Mouse (Mus musculus) stomach, embryonic 14.5 days (tissue): ENCODE results near the gene Sdhb. TPM values are rescaled to one million over a fixed set of nuclear protein-coding genes. Genes with fewer than 3 reads are reported as not detected.
A peak's percentile ranks its signal among the peaks of the same experiment; 100 is the strongest.

Source experiments
- ATAC-seq: fragments of 200-750 bp; cut with Nextera tagmentation; 2 replicates; pipeline ENCODE4 v1.8.0; 2017; ENCODE audit warnings: low read depth, moderate TSS enrichment; ENCODE audit not compliant: insufficient number of reproducible peaks, insufficient read depth, low FRiP score
- H3K27ac ChIP-seq: fragments of 300-500 bp; sonication (generic); 2 replicates; pipeline ENCODE4 v1.5.1; 2014; ENCODE audit warnings: mild to moderate bottlenecking, low read length, moderate library complexity, mixed read lengths
- H3K27me3 ChIP-seq: fragments of 300-500 bp; sonication (generic); 2 replicates; pipeline ENCODE4 v1.6.1; 2014; ENCODE audit warnings: low read length, control low read depth, mixed read lengths; ENCODE audit not compliant: control insufficient read depth, insufficient read depth
- H3K36me3 ChIP-seq: fragments of 300-500 bp; sonication (generic); 2 replicates; pipeline ENCODE4 v1.6.1; 2014; ENCODE audit warnings: mild to moderate bottlenecking, control low read depth, low read length, moderate library complexity, mixed read lengths; ENCODE audit not compliant: control insufficient read depth, insufficient read depth
- H3K4me1 ChIP-seq: fragments of 300-500 bp; sonication (generic); 2 replicates; pipeline ENCODE4 v1.6.1; 2014; ENCODE audit warnings: low read length, control low read depth, mixed read lengths; ENCODE audit not compliant: control insufficient read depth, insufficient read depth
- H3K4me2 ChIP-seq: fragments of 300-500 bp; sonication (generic); replicated peaks from 2 replicates; pipeline ENCODE4 v1.6.1; 2014; ENCODE audit warnings: low read depth, low read length, control low read depth
- H3K4me3 ChIP-seq: fragments of 300-500 bp; sonication (generic); 2 replicates; pipeline ENCODE4 v1.5.1; 2014; ENCODE audit warnings: low read depth, low read length, control low read depth
- H3K9ac ChIP-seq: fragments of 300-500 bp; sonication (generic); replicated peaks from 2 replicates; pipeline ENCODE4 v1.6.1; 2014; ENCODE audit warnings: low read depth, mild to moderate bottlenecking, control low read depth, low read length, moderate library complexity, mixed read lengths
- H3K9me3 ChIP-seq: fragments of 300-500 bp; sonication (generic); 2 replicates; pipeline ENCODE4 v1.6.1; 2016; ENCODE audit warnings: low read depth, low read length, control low read depth; ENCODE audit not compliant: control insufficient read depth
- WGBS: fragments of 180-500 bp; shearing (Covaris S2); extraction: QIAGEN DNeasy Blood & Tissue Kit; methylation state at CpG from one replicate; pipeline ENCODE4 v1.1.7; 2014; 5-methylcytosine and 5-hydroxymethylcytosine counted together
- polyA plus RNA-seq: library from polyadenylated mRNA; unstranded; fragments of >200 nt; fragmentation: Nextera tagmentation; extraction: Ambion mirVana; gene quantifications from 2 replicates; pipeline ENCODE4 v1.2.1, GENCODE M21; 2014

Sdhb gene
- polyA plus RNA-seq, 1 experiment from 2014 or later = 401 TPM

GRCm38 (mm10) chr4:140977278-140977677, 16.3 kb downstream of the Sdhb start:
- H3K27me3 ChIP-seq = no peaks in the 10 kb centered on the region
- H3K9me3 ChIP-seq = no peaks in the 10 kb centered on the region
- no peak overlapping the region for H3K9ac ChIP-seq
- no peak overlapping the region for H3K4me3 ChIP-seq
- peaks cover 44% of the 10 kb centered on the region for H3K36me3 ChIP-seq
- 74% methylated on average over 10 of the region's 10 CpGs for WGBS
- H3K27ac ChIP-seq = peak overlapping the region; percentile 10; the same call in 1 of the 2 replicates
- ATAC-seq = no peak
- H3K4me1 ChIP-seq = peaks cover 6% of the 10 kb centered on the region; the same call in 1 of the 2 replicates
- no peak overlapping the region for H3K4me2 ChIP-seq

- H3K27me3 ChIP-seq = no peaks in the 10 kb centered on the region
- H3K9ac ChIP-seq = no peak overlapping the region
- H3K4me1 ChIP-seq = peaks cover 6% of the 10 kb centered on the region; the same call in 1 of the 2 replicates
- WGBS = 81% methylated on average over 14 of the region's 14 CpGs
- H3K4me2 ChIP-seq = no peak overlapping the region
- no peaks in the 10 kb centered on the region for H3K9me3 ChIP-seq
- peak; percentile 71 for ATAC-seq
- peak overlapping the region; percentile 10; the same call in 1 of the 2 replicates for H3K27ac ChIP-seq
- H3K36me3 ChIP-seq = peaks cover 36% of the 10 kb centered on the region
- H3K4me3 ChIP-seq = no peak overlapping the region
Measured at GRCm38 (mm10) chr4:140977886-140978692, 17.1 kb downstream of the Sdhb start.

GRCm38 (mm10) chr4:140981605-140982004, 20.6 kb downstream of the Sdhb start:
- Histone ChIP-seq H3K36me3 (peaks cover 13% of the 10 kb centered on the region), H3K4me1 (peaks cover 6% of the 10 kb centered on the region; the same call in 1 of the 2 replicates), H3K4me2 (no peak overlapping the region), H3K27me3 (no peaks in the 10 kb centered on the region), H3K9ac (no peak overlapping the region), H3K27ac (no peak overlapping the region), H3K4me3 (no peak overlapping the region), H3K9me3 (no peaks in the 10 kb centered on the region)
- ATAC-seq = no peak
- 90% methylated on average over 2 of the region's 2 CpGs for WGBS

- H3K27me3 ChIP-seq = no peaks in the 10 kb centered on the region
- peaks cover 13% of the 10 kb centered on the region for H3K36me3 ChIP-seq
- H3K9me3 ChIP-seq = no peaks in the 10 kb centered on the region
- H3K27ac ChIP-seq = peak overlapping the region; percentile 66; the same call in 1 of the 2 replicates
- H3K9ac ChIP-seq = no peak overlapping the region
- H3K4me2 ChIP-seq = no peak overlapping the region
- no peak overlapping the region for H3K4me3 ChIP-seq
- peaks cover 6% of the 10 kb centered on the region; the same call in 1 of the 2 replicates for H3K4me1 ChIP-seq
- WGBS = 46% methylated on average over 4 of the region's 4 CpGs
- no peak for ATAC-seq
Measured at GRCm38 (mm10) chr4:140982808-140983207, 21.8 kb downstream of the Sdhb start.

GRCm38 (mm10) chr4:140983442-140983841, 22.4 kb downstream of the Sdhb start:
- WGBS = 10% methylated on average over 9 of the region's 9 CpGs
- H3K4me2 ChIP-seq = no peak overlapping the region
- peak; percentile 57; the same call in 1 of the 2 replicates for ATAC-seq
- peaks cover 13% of the 10 kb centered on the region for H3K36me3 ChIP-seq
- peak overlapping the region; percentile 66; the same call in 1 of the 2 replicates for H3K27ac ChIP-seq
- no peak overlapping the region for H3K4me3 ChIP-seq
- no peaks in the 10 kb centered on the region for H3K9me3 ChIP-seq
- H3K9ac ChIP-seq = no peak overlapping the region
- no peaks in the 10 kb centered on the region for H3K27me3 ChIP-seq
- peaks cover 12% of the 10 kb centered on the region; the same call in 1 of the 2 replicates for H3K4me1 ChIP-seq

GRCm38 (mm10) chr4:140984544-140984943, 23.5 kb downstream of the Sdhb start:
- Histone ChIP-seq H3K27ac (no peak overlapping the region), H3K27me3 (no peaks in the 10 kb centered on the region), H3K9me3 (no peaks in the 10 kb centered on the region), H3K36me3 (peaks cover 4% of the 10 kb centered on the region), H3K4me3 (no peak overlapping the region), H3K4me1 (peaks cover 13% of the 10 kb centered on the region; the same call in 1 of the 2 replicates), H3K9ac (no peak overlapping the region), H3K4me2 (no peak overlapping the region)
- 75% methylated on average over 6 of the region's 6 CpGs for WGBS
- ATAC-seq = no peak

GRCm38 (mm10) chr4:140986024-140986710, 25.2 kb downstream of the Sdhb start:
- Histone ChIP-seq H3K4me3 (peak overlapping the region; percentile 89), H3K4me2 (peak overlapping the region; percentile 83), H3K9me3 (no peaks in the 10 kb centered on the region), H3K4me1 (peaks cover 13% of the 10 kb centered on the region; the same call in 1 of the 2 replicates), H3K9ac (no peak overlapping the region), H3K36me3 (no peaks in the 10 kb centered on the region), H3K27me3 (no peaks in the 10 kb centered on the region), H3K27ac (no peak overlapping the region)
- WGBS = 25% methylated on average over 15 of the region's 15 CpGs
- ATAC-seq = peak; percentile 3; the same call in 1 of the 2 replicates

- peak within 1 kb of the TSS; percentile 84 for H3K9ac ChIP-seq
- H3K4me3 ChIP-seq = peak within 1 kb of the TSS; percentile 89
- peaks cover 13% of the 10 kb centered on the region; the same call in 1 of the 2 replicates for H3K4me1 ChIP-seq
- ATAC-seq = peak; percentile 85
- peak within 1 kb of the TSS; percentile 83 for H3K4me2 ChIP-seq
- H3K27ac ChIP-seq = no peak within 1 kb of the TSS
- H3K27me3 ChIP-seq = no peaks in the 10 kb centered on the region
- no peaks in the 10 kb centered on the region for H3K36me3 ChIP-seq
- under 1% methylated on average over 58 of the region's 58 CpGs for WGBS
- H3K9me3 ChIP-seq = no peaks in the 10 kb centered on the region
Measured at GRCm38 (mm10) chr4:140986711-140987395, 25.9 kb downstream of the Sdhb start, which contains the start of gene Atp13a2. Atp13a2 (plus strand) TSS chr4:140986873.
